Mouse (Mus musculus) liver, embryonic 14.5 days (tissue): ENCODE data around the gene Depdc1b.

Source experiments
- CTCF ChIP-seq: IDR thresholded peaks from 2 replicates; pipeline ENCODE4 v1.5.1; 2016; ENCODE audit warnings: antibody characterized with exemption, low read depth, control low read depth
- EP300 ChIP-seq: IDR thresholded peaks from 2 replicates; pipeline ENCODE4 v1.6.1; 2016; ENCODE audit warnings: antibody characterized with exemption, low read depth

DNA sequence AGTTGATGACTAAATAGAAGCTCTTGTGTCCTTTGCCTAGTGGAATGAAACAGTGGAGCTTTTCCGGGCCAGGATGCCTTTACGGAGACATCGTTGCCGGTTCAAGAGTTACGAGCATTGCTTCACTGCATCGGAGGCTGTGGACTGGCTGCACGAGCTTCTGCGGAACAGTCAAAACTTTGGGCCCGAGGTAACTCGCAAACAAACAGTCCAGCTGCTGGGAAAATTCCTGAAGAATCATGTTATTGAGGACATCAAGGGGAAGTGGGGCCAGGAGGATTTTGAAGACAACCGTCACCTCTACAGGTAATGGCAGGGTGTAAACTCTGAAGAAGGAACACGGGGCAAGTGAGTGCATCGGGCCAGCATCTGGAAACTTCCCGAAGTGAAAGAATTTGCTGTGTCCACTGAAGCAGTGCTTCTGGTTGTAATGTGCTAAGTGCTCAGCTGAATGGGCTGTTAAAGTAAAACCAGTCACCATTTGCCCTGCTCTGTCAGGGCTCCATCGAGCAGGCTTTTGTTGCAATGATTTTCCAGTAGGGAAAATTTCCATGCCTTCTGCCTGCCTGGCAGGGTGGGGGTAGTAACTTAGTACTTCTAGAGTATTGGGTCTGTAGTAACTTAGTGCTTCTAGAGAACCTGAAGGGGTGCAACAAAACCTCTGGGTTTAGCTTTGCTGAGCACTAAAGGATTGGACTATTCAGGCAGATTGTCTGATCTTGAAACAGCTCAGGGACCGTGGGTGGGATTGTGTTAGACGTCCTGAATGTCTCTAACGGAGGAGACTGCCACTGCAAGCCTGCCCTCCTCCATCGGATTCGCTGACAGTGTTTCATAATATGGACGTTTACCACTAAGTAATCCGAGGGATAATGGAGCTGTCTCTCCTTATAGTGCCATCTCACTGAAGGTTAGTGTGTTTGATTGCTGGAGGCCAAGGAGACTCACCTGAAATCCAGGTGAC lies 8.0 kb downstream of the Depdc1b start:
- TF ChIP-seq CTCF (no peak), EP300 (no peak)
